Mouse (Mus musculus) spleen, adult 12 weeks (tissue): ENCODE measurements around the gene Gdpgp1.

Experiments used
- DNase-seq: peaks from one replicate; pipeline ENCODE4 v3.0.0; 2022; ENCODE audit warnings: low spot score

Gene Gdpgp1

GRCm38 (mm10) chr7:80280998-80281397 is 48.3 kb downstream of the Gdpgp1 start:
- no peak for DNase-seq

DNA sequence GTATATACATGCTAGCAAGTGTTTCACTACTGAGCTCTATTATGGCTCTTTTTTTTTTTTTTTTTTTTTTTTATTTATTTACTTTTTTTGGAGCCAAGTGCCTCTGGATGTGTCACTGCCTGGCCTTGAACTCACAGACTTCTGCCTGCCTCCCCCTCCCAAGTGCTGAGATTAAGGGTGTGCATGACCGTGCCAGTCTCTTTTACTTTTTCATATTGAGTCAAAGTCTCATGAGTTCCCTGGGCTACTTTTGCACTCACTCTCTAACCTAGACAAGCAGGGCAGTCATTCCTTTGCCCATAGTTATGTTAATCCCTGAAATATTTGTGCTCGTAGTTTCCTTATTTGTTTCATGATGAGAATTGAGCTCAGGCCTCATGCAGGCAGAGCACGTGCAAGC is 49.0 kb downstream of the Gdpgp1 start:
- no peak for DNase-seq

DNA sequence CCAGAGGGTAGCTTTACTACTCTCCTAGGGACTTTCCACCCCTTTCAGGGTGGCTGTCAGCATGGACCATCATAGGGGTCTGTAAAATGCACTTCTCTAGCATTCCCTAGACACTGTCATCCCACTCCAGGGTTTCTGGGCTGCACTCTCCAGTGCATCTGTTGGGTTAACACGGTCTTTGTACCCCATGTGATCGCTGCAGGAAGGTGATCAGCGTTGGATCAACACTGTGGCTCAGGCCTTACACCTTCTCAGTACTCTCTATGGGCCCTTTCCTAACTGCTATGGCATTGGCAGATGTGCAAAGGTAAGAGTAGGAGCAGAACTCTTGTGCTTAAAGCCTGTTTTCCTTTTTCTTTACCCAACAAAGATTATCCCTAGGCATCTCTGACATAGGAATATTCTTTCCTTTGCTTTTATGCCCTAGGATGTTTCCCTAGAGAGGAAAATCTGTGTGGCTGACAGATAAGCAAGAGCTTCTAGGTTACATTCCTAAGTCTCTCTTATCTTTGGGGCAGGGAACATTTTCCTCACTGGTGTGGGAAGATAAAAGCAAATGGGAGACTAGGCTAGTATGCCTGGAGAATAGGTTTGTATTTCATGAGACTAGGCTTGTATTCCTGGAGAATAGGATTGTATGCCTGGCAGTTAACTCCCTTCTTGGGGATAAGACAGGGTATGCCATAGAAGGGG is 50.7 kb downstream of the Gdpgp1 start:
- no peak for DNase-seq

DNA sequence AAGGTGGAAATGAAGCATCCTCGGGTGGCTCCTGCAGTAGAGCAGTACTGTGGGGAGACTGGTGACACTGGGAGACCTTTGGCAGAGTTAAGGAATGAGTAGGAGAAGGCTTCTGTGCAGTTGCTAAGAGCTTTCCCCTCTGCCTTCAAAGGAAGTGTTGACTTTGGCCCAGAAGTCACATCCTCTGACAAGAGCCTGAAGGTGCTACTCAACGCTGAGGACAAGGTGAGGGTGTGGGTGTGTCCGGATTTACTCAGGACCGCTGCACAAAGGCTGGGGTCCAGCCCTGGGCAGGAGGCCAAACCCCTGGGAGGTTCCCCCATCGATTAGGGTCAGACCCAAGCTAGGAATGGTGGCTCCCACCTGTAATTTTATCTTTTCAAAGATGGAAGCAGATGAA is 51.7 kb downstream of the Gdpgp1 start:
- DNase-seq = no peak

DNA sequence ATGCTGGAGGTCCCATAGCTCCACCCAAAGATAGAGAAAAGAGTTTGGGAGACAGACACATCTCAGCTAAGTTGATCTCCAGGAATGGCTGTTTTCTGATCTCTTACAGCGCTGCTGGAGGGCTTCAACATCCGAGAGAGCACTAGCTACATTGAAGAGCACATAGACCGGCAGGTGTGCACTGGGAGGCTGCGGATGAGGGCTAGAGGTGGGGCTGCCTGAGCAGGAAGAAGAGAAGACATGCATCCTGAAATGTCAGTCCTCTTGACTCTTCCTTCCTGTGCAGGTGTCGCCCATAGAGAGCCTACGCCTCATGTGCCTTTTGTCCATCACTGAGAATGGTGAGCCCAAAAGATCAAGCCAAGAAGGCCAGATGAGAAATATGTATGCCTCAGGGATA is 53.1 kb downstream of the Gdpgp1 start:
- DNase-seq = no peak

DNA sequence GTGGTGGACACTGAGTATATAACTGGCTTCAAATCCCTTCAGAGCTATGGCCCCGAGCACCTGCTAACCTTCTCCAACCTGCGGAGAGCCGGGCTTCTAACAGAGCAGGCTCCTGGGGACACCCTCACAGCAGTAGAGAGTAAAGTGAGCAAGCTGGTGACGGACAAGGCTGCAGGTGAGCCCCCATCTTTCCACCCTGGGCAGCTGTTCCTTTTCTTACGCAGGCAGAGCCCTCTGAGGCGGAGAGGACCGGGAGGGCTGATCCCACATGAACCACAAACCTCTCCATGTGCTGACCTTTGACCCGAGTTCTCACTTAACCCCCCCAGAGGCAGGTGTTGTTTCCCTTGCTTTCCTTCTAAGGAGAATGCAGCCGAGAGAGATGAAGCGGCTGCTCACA is 55.1 kb downstream of the Gdpgp1 start:
- DNase-seq = no peak
